Mouse (Mus musculus) lung, postnatal 0 days (tissue): ENCODE measurements around the gene Cep112. TPM values are rescaled to one million over a fixed set of nuclear protein-coding genes. Genes with fewer than 3 reads are reported as not detected.

Experiments used
- ATAC-seq: fragments of 200-750 bp; cut with Nextera tagmentation; 2 replicates; pipeline ENCODE4 v1.8.0; 2017; ENCODE audit warnings: moderate library complexity
- DNase-seq: peaks from one replicate; pipeline ENCODE4 v3.0.0-alpha.2; 2016; ENCODE audit warnings: low spot score
- H3K27ac ChIP-seq: fragments of 300-500 bp; sonication (generic); 2 replicates; pipeline ENCODE4 v1.5.1; 2014; ENCODE audit warnings: antibody characterized with exemption, mild to moderate bottlenecking, low read length, mixed read lengths
- H3K27me3 ChIP-seq: fragments of 300-500 bp; sonication (generic); replicated peaks from 2 replicates; pipeline ENCODE4 v1.6.1; 2014; ENCODE audit warnings: low read length, mixed read lengths; ENCODE audit not compliant: insufficient read depth
- H3K36me3 ChIP-seq: fragments of 300-500 bp; sonication (generic); 2 replicates; pipeline ENCODE4 v1.6.1; 2014; ENCODE audit warnings: low read length, mixed read lengths; ENCODE audit not compliant: insufficient read depth
- H3K4me1 ChIP-seq: fragments of 300-500 bp; sonication (generic); 2 replicates; pipeline ENCODE4 v1.6.1; 2014; ENCODE audit warnings: antibody characterized with exemption, low read depth, low read length, mixed read lengths; ENCODE audit not compliant: insufficient read depth
- H3K4me2 ChIP-seq: fragments of 300-500 bp; sonication (generic); replicated peaks from 2 replicates; pipeline ENCODE4 v1.6.1; 2014; ENCODE audit warnings: low read depth, mild to moderate bottlenecking, low read length, moderate library complexity, mixed read lengths
- H3K4me3 ChIP-seq: fragments of 300-500 bp; sonication (generic); 2 replicates; pipeline ENCODE4 v1.5.1; 2014; ENCODE audit warnings: low read depth, low read length
- H3K9ac ChIP-seq: fragments of 300-500 bp; sonication (generic); replicated peaks from 2 replicates; pipeline ENCODE4 v1.6.1; 2014; ENCODE audit warnings: low read depth, mild to moderate bottlenecking
- H3K9me3 ChIP-seq: fragments of 300-500 bp; sonication (generic); 2 replicates; pipeline ENCODE4 v1.6.1; 2016; ENCODE audit warnings: low read length, mixed read lengths
- CTCF ChIP-seq: IDR thresholded peaks from 2 replicates; pipeline ENCODE4 v1.5.1; 2016; ENCODE audit warnings: antibody characterized with exemption, mild to moderate bottlenecking
- EP300 ChIP-seq: IDR thresholded peaks from 2 replicates; pipeline ENCODE4 v1.6.1; 2016; ENCODE audit warnings: antibody characterized with exemption, mild to moderate bottlenecking, control low read depth
- WGBS: fragments of 180-500 bp; shearing (Covaris S2); extraction: QIAGEN DNeasy Blood & Tissue Kit; methylation state at CpG from one replicate; pipeline ENCODE4 v1.1.7; 2014; 5-methylcytosine and 5-hydroxymethylcytosine counted together
- polyA plus RNA-seq: library from polyadenylated mRNA; unstranded; fragments of >200 nt; fragmentation: Nextera tagmentation; extraction: Ambion mirVana; gene quantifications from 2 replicates; pipeline ENCODE4 v1.2.1, GENCODE M21; 2015

The Cep112 gene
- polyA plus RNA-seq, 1 experiment from 2014 or later: 6.4 TPM

- Histone ChIP-seq H3K9me3 (no peaks in the 10 kb centered on the region), H3K4me1 (no peaks in the 10 kb centered on the region), H3K27ac (no peak overlapping the region), H3K36me3 (no peaks in the 10 kb centered on the region), H3K9ac (no peak overlapping the region), H3K27me3 (no peaks in the 10 kb centered on the region), H3K4me3 (no peak overlapping the region), H3K4me2 (no peak overlapping the region)
- TF ChIP-seq CTCF (no peak), EP300 (no peak)
- ATAC-seq: no peak
- whole genome bisulfite sequencing: 59% methylated on average over 5 of the region's 5 CpGs
- no peak for DNase-seq
These were observed 373.4 kb downstream of the Cep112 start for GRCm38 (mm10) chr11:108798398-108798797.

- no peak overlapping the region for H3K27ac ChIP-seq
These were observed 374.7 kb downstream of the Cep112 start for GRCm38 (mm10) chr11:108799695-108800094.

GRCm38 (mm10) chr11:108804030-108804429 is 379.0 kb downstream of the Cep112 start:
- TF ChIP-seq CTCF (no peak), EP300 (no peak)
- Histone ChIP-seq H3K9ac (no peak overlapping the region), H3K9me3 (no peaks in the 10 kb centered on the region), H3K4me1 (no peaks in the 10 kb centered on the region), H3K27ac (no peak overlapping the region), H3K36me3 (no peaks in the 10 kb centered on the region), H3K4me3 (no peak overlapping the region), H3K4me2 (no peak overlapping the region), H3K27me3 (no peaks in the 10 kb centered on the region)
- DNase-seq: no peak
- WGBS: 81% methylated on average over 3 of the region's 3 CpGs
- ATAC-seq: no peak

More at GRCm38 (mm10) chr11:108799695-108800094, 374.7 kb downstream of the Cep112 start:
- no peaks in the 10 kb centered on the region for H3K36me3 ChIP-seq
- TF ChIP-seq EP300 (no peak), CTCF (no peak)
- H3K9me3 ChIP-seq: no peaks in the 10 kb centered on the region
- no peaks in the 10 kb centered on the region for H3K27me3 ChIP-seq
- ATAC-seq (no peak), DNase-seq (peak; percentile 5)
- no peak overlapping the region for H3K4me2 ChIP-seq
- no peak overlapping the region for H3K9ac ChIP-seq
- H3K4me3 ChIP-seq: no peak overlapping the region
- no peaks in the 10 kb centered on the region for H3K4me1 ChIP-seq
- 48% methylated on average over 3 of the region's 3 CpGs for WGBS

GRCm38 (mm10) chr11:108805947-108806346 is 381.0 kb downstream of the Cep112 start:
- TF ChIP-seq CTCF: no peak
- no peak for TF ChIP-seq EP300
- H3K27ac ChIP-seq: no peak overlapping the region
- no peak overlapping the region for H3K4me2 ChIP-seq
- H3K9me3 ChIP-seq: no peaks in the 10 kb centered on the region
- no peaks in the 10 kb centered on the region for H3K27me3 ChIP-seq
- no peak overlapping the region for H3K4me3 ChIP-seq
- WGBS: 39% methylated on average over 3 of the region's 3 CpGs
- H3K4me1 ChIP-seq: no peaks in the 10 kb centered on the region
- no peak overlapping the region for H3K9ac ChIP-seq
- DNase-seq (peak; percentile 50), ATAC-seq (no peak; the same call in 1 of the 2 replicates)
- no peaks in the 10 kb centered on the region for H3K36me3 ChIP-seq

GRCm38 (mm10) chr11:108809626-108810025 is 384.6 kb downstream of the Cep112 start:
- WGBS: 83% methylated on average over 3 of the region's 3 CpGs
- Histone ChIP-seq H3K9me3 (no peaks in the 10 kb centered on the region), H3K4me2 (no peak overlapping the region), H3K36me3 (no peaks in the 10 kb centered on the region), H3K4me1 (no peaks in the 10 kb centered on the region), H3K27ac (no peak overlapping the region), H3K27me3 (no peaks in the 10 kb centered on the region), H3K4me3 (no peak overlapping the region), H3K9ac (no peak overlapping the region)
- DNase-seq: no peak
- TF ChIP-seq CTCF (no peak), EP300 (no peak)
- ATAC-seq: no peak

- DNase-seq (peak; percentile 9), ATAC-seq (no peak)
- H3K4me2 ChIP-seq: no peak overlapping the region
- no peak overlapping the region for H3K9ac ChIP-seq
- no peaks in the 10 kb centered on the region for H3K36me3 ChIP-seq
- H3K4me1 ChIP-seq: no peaks in the 10 kb centered on the region
- no peaks in the 10 kb centered on the region for H3K27me3 ChIP-seq
- WGBS: 31% methylated on average over 4 of the region's 4 CpGs
- H3K27ac ChIP-seq: no peak overlapping the region
- no peaks in the 10 kb centered on the region for H3K9me3 ChIP-seq
- no peak for TF ChIP-seq CTCF
- TF ChIP-seq EP300: no peak
- H3K4me3 ChIP-seq: no peak overlapping the region
These were observed 396.8 kb downstream of the Cep112 start for GRCm38 (mm10) chr11:108821771-108822170.

- Histone ChIP-seq H3K9me3 (no peaks in the 10 kb centered on the region), H3K9ac (no peak overlapping the region), H3K4me1 (no peaks in the 10 kb centered on the region), H3K4me2 (no peak overlapping the region), H3K27me3 (no peaks in the 10 kb centered on the region), H3K4me3 (no peak overlapping the region), H3K36me3 (no peaks in the 10 kb centered on the region), H3K27ac (no peak overlapping the region)
- TF ChIP-seq EP300 (no peak), CTCF (peak; percentile 37)
- ATAC-seq (peak; percentile 68), DNase-seq (peak; percentile 25)
- WGBS: 48% methylated on average over 7 of the region's 7 CpGs
These were observed 397.3 kb downstream of the Cep112 start for GRCm38 (mm10) chr11:108822257-108822656.
